In the genomic region with DNA sequence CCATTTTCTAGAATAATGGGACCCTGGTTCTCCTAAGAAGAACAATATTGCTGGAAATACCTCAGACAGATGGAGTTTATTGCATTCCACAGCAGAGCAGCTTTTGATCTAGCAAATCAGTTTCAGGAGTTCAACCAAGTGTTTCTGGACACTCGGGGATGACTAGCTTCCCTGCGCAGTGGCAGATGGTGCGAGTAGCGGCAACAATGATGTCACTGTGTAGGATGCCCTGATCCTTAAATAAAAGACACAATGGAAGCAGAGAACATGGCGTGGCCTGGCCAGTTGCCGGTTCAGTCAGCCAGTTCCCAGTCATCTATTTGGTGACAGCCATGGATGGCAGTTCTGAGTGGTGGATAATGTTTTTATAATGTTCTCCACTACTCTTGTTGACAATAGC, we compare ENCODE assay signal across 10 mouse cellular contexts.
DNase-seq lines count a peak whose midpoint lies in the region; ATAC-seq and TF ChIP-seq lines count a peak whose summit lies in the region.
"Had no signal": no experiment of that assay in that cellular context is flagged by ENCODE, and none has a peak within 500 bp of the region (broad histone marks: within the 10 kb centered on the region; RNA-seq: fewer than 3 reads in every experiment).

No protein-coding gene starts in this region.

- no peak overlapping the region for H3ac ChIP-seq in myocyte (ENCODE audit: control insufficient read depth, insufficient read length)

- 57% methylated on average over 6 of the region's 6 CpGs for WGBS in embryonic facial prominence, embryonic 12.5 days
- WGBS in midbrain, embryonic 16.5 days, result 69% methylated on average over 6 of the region's 6 CpGs

- H3K9ac ChIP-seq in embryonic facial prominence, embryonic 12.5 days, result no peak overlapping the region
- no peak overlapping the region for H3K9ac ChIP-seq in midbrain, embryonic 16.5 days (ENCODE audit: low read depth, low read length)
- H3K9ac ChIP-seq: liver, embryonic 15.5 days had no signal

- H3K36me3 ChIP-seq in embryonic facial prominence, embryonic 12.5 days, result no peaks in the 10 kb centered on the region
- no peaks in the 10 kb centered on the region for H3K36me3 ChIP-seq in myocyte (ENCODE audit: control insufficient read depth, insufficient read depth)
- 0 out of 2 replicates have a peak, but pooled peaks cover 2% of the 10 kb centered on the region for H3K36me3 ChIP-seq in midbrain, embryonic 16.5 days (ENCODE audit: control insufficient read depth, insufficient read depth, low read length)
- H3K36me3 ChIP-seq: liver, embryonic 15.5 days had no signal

- no peak for DNase-seq in frontal cortex, postnatal 14 days (ENCODE audit: low spot score in 2 of 2)
- DNase-seq in left cerebral cortex, adult 18-20 months (ENCODE audit: low spot score in 2 of 2), result peak; percentile 51 to 57
- no peak for DNase-seq in left cerebral cortex, postnatal 4 days
- DNase-seq in gastrocnemius, adult 2 months, result no peak

- no peak overlapping the region for H3K4me3 ChIP-seq in embryonic facial prominence, embryonic 12.5 days
- peak overlapping the region; percentile 1 for H3K4me3 ChIP-seq in myocyte
- H3K4me3 ChIP-seq in gastrocnemius, adult 2 months, result no peak overlapping the region
- H3K4me3 ChIP-seq in midbrain, embryonic 16.5 days (ENCODE audit: low read depth, low read length), result no peak overlapping the region
- H3K4me3 ChIP-seq: liver, embryonic 15.5 days had no signal

- H3K79me2 ChIP-seq in myocyte (ENCODE audit: control insufficient read depth, insufficient read depth), result no peaks in the 10 kb centered on the region

- H3K4me2 ChIP-seq in embryonic facial prominence, embryonic 12.5 days (replicated peaks), result no peak overlapping the region
- H3K4me2 ChIP-seq in myocyte (ENCODE audit: low read depth), result peak overlapping the region; percentile 70
- no peak overlapping the region for H3K4me2 ChIP-seq in midbrain, embryonic 16.5 days (ENCODE audit: low read length)
- H3K4me2 ChIP-seq: liver, embryonic 15.5 days had no signal

- peak; percentile 66 for ATAC-seq in frontal cortex, adult (ENCODE audit: low TSS enrichment)
- ATAC-seq in embryonic facial prominence, embryonic 12.5 days (ENCODE audit: insufficient number of reproducible peaks, insufficient read depth, low FRiP score, low TSS enrichment), result no peak
- ATAC-seq in midbrain, embryonic 16.5 days, result no peak
- ATAC-seq: activated CD4-positive, CD25-positive, alpha-beta regulatory T cell, adult 4 months had no signal

- no peaks in the 10 kb centered on the region for H3K27me3 ChIP-seq in embryonic facial prominence, embryonic 12.5 days
- no peaks in the 10 kb centered on the region for H3K27me3 ChIP-seq in myocyte (ENCODE audit: control insufficient read depth, insufficient read depth, insufficient read length)
- no peaks in the 10 kb centered on the region for H3K27me3 ChIP-seq in midbrain, embryonic 16.5 days (ENCODE audit: control insufficient read depth, insufficient read depth, low read depth, low read length)
- H3K27me3 ChIP-seq: liver, embryonic 15.5 days had no signal

- intact Hi-C loops in left cerebral cortex, postnatal 4 days (cut with DNase I), result no loop called here
- intact Hi-C loops in gastrocnemius, adult 2 months (cut with DNase I), result no loop called here

- TF ChIP-seq POLR2A in myocyte (IDR thresholded peaks at IDR 0.05; ENCODE audit: insufficient read length, low read depth), result no peak

- H3K9me3 ChIP-seq in embryonic facial prominence, embryonic 12.5 days, result no peaks in the 10 kb centered on the region
- H3K9me3 ChIP-seq in midbrain, embryonic 16.5 days (replicated peaks; ENCODE audit: control insufficient read depth, low read length, poor library complexity, severe bottlenecking), result no peaks in the 10 kb centered on the region
- H3K9me3 ChIP-seq: liver, embryonic 15.5 days had no signal

- peak overlapping the region; percentile 92 for H3K27ac ChIP-seq in embryonic facial prominence, embryonic 12.5 days
- no peak overlapping the region for H3K27ac ChIP-seq in gastrocnemius, adult 2 months
- H3K27ac ChIP-seq in midbrain, embryonic 16.5 days (ENCODE audit: low read length), result no peak overlapping the region
- H3K27ac ChIP-seq: liver, embryonic 15.5 days had no signal

- no peak for TF ChIP-seq CTCF in gastrocnemius, adult 2 months (IDR thresholded peaks at IDR 0.05)

- H3K4me1 ChIP-seq in embryonic facial prominence, embryonic 12.5 days, result peaks cover 50% of the 10 kb centered on the region
- H3K4me1 ChIP-seq in midbrain, embryonic 16.5 days (ENCODE audit: control insufficient read depth, insufficient read depth, low read length), result no peaks in the 10 kb centered on the region
- H3K4me1 ChIP-seq: liver, embryonic 15.5 days had no signal

TF ChIP-seq in myocyte, 11 proteins besides CTCF, POLR2A, EP300 and RAD21:
- TF ChIP-seq TCF12 (IDR thresholded peaks at IDR 0.05; ENCODE audit: insufficient read depth, poor library complexity, severe bottlenecking), result no peak
- TF ChIP-seq REST (IDR thresholded peaks at IDR 0.05; ENCODE audit: insufficient read depth, insufficient read length), result no peak
- no peak for TF ChIP-seq CEBPB (IDR thresholded peaks at IDR 0.05; ENCODE audit: insufficient read depth, poor library complexity, severe bottlenecking)
- TF ChIP-seq USF1 (IDR thresholded peaks at IDR 0.05; ENCODE audit: low read depth), result no peak
- TF ChIP-seq MYOD1 (IDR thresholded peaks at IDR 0.05; ENCODE audit: control insufficient read depth in 1 of 3, insufficient read length in 2 of 3, low read depth in 2 of 3), result no peak
- no peak for TF ChIP-seq TCF3 (IDR thresholded peaks at IDR 0.05; ENCODE audit: insufficient read length, low read depth)
- no peak for TF ChIP-seq E2F4 (IDR thresholded peaks at IDR 0.05; ENCODE audit: insufficient read depth)
- TF ChIP-seq POLR2AphosphoS2 (IDR thresholded peaks at IDR 0.05; ENCODE audit: insufficient read length, low read depth), result no peak
- TF ChIP-seq MYOG (IDR thresholded peaks at IDR 0.05; ENCODE audit: control insufficient read depth in 1 of 3, insufficient read depth in 1 of 3, insufficient read length in 2 of 3, low read depth in 2 of 3), result no peak
- TF ChIP-seq SRF (IDR thresholded peaks at IDR 0.05; ENCODE audit: control insufficient read depth, insufficient read length, low read depth), result no peak
- no peak for TF ChIP-seq MAX (IDR thresholded peaks at IDR 0.05; ENCODE audit: low read depth)

Comparison
In these comparisons a context has a peak if more than half of its experiments do, and no peak if none do; other contexts are left out.
1. DNase-seq: peak in left cerebral cortex, adult 18-20 months (2 of 2); none in frontal cortex, postnatal 14 days (0 of 2), left cerebral cortex, postnatal 4 days (single experiment) and gastrocnemius, adult 2 months (single experiment).